Mouse (Mus musculus) megakaryocyte-erythroid progenitor cell, adult 5 weeks (primary cell): ENCODE results near the gene Cyb561. TPM values are rescaled to one million over a fixed set of nuclear protein-coding genes. Genes with fewer than 3 reads are reported as not detected.

ENCODE experiments used
- polyA plus RNA-seq: library from polyadenylated mRNA; stranded (reverse); fragments of >175 nt; gene quantifications from 2 replicates; pipeline ENCODE4 v1.2.3, GENCODE M21; 2012

Gene Cyb561
- 0.39 and 0.61 TPM in 2 replicates for polyA plus RNA-seq

DNA sequence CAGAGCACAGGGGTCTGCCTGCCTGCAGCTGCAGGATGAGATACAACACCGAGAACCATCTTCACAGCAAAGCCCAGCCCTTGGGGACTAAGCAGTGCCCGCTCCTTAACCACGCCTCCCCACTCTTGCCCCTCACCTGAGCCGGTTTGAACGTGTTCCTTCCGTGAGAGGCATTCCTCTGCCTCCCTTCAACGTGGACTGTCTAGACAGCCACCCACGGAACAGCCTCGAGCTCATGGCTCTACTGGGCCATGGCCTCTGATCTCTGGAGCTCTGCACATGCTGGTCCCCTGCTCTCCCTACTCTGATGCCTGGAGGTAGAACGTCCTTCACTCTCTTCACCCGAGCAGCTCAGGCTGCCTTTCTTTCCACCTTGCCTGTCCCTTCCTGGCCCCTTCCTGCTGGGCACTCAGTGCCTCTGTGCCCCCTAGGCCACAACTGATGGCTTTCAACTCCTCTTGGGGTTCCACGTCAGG, at the start of gene Cyb561:
Gene Cyb561, minus strand, starts transcription at position 426 of the 476 bp plus-strand sequence.

DNA sequence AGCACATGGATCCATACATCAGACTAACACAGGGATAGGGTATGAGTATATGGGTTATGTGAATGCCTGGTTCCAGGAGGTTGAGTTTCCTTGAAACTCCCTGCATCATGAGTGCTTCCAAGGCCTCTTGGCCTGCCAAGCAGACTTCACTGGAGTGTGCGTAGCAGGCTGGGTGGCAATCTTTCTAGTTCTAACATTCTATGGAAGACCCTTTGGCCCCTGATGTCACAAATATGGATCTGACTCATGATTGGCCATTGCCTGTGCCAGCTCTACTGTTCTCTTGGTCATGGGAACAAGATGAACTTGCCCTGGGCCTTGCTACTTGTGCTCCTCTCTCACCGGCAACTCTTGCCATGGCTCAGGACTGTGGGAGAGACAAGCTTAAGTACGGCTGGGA, 41.2 kb upstream of the Cyb561 start, which contains the start of gene Ace3:
Gene Ace3, plus strand, starts transcription at position 301 of the 400 bp plus-strand sequence.

GRCm38 (mm10) chr11:105967741-105968574, 14.8 kb upstream of the Cyb561 start, which contains the start of gene Ace:
Ace (plus strand) TSS chr11:105967945.

Other genes with a start within 250 kb of the Cyb561 start
- 0.17 and 0.53 TPM in 2 replicates for gene Ace, start 14.6 kb upstream of the Cyb561 start, polyA plus RNA-seq
- gene Ace3, start 41.3 kb upstream of the Cyb561 start, polyA plus RNA-seq = not detected in 2 replicates
- 0.03 TPM in 1 of 2 replicates, not detected in the other for gene Kcnh6, start 54.8 kb upstream of the Cyb561 start, polyA plus RNA-seq
- gene Dcaf7, start 83.5 kb upstream of the Cyb561 start, polyA plus RNA-seq = 14.7 and 14.9 TPM in 2 replicates
- 6.6 and 7.2 TPM in 2 replicates for gene Taco1, start 112.7 kb upstream of the Cyb561 start, polyA plus RNA-seq
- gene Map3k3, start 131.3 kb upstream of the Cyb561 start, polyA plus RNA-seq = 9.2 and 9.4 TPM in 2 replicates
- gene Gm10840, start 207.5 kb upstream of the Cyb561 start, polyA plus RNA-seq = 0.62 TPM in 1 of 2 replicates, not detected in the other
- 189 and 236 TPM in 2 replicates for gene Limd2, start 207.5 kb upstream of the Cyb561 start, polyA plus RNA-seq
- 42.4 and 43.4 TPM in 2 replicates for gene Strada, start 248.8 kb upstream of the Cyb561 start, polyA plus RNA-seq